Mouse (Mus musculus): ENCODE results near the gene Loxl3.

Loxl3 gene

GRCm38 (mm10) chr6:83054074-83054851 lies 20.3 kb downstream of the Loxl3 start, which contains the start of gene Aup1:
Gene Aup1 (plus strand): TSS chr6:83054521.
- peak; percentile 99 for DNase-seq

GRCm38 (mm10) chr6:83054871-83055431 lies 21.0 kb downstream of the Loxl3 start, which contains the start of gene Htra2:
Gene Htra2 (minus strand): TSS chr6:83055273.
- no peak for DNase-seq

DNA sequence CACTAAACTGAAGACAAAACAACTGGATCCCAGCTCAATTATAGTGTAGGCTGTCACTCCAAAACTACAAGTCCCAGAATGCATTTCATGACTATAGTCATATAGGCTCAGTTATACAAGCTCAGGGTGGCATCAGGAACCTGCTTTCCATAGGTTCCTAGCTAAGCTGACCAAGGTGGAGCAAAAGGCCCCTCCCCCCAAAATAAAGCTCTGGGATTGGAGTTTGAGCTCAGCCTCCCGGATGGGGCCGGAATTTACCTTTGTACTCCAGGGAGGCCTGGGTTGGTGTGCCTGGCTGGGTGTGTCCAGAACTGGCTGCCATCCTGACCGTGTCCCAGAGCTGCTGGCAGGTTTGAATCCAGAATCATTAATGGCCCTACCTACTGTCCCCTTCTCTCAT lies 23.8 kb downstream of the Loxl3 start, which contains the start of gene Dqx1:
Gene Dqx1 (plus strand): TSS at position 55 of the 400 bp plus-strand sequence.
- DNase-seq, result peak; percentile 52

GRCm38 (mm10) chr6:83058725-83059124 lies 24.8 kb downstream of the Loxl3 start:
- no peak for DNase-seq

DNA sequence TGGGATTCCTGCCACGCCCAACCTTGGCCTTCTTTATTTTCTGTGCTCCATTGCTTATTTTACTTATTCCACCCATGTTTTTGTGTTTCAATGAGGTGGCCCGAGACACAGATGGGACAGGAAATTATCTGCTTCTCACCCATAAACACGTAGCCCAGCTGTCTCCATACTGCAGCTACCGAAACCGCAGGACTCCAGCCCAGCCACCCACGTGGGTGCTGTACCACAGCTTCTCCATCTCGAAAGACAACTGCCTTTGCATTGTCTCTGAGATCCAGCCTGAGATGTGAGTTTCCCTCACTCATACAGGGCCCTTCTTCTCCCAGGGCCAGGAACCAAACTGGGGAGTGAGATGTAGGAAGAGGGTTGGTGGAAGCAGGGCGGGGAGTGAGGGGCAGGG lies 32.0 kb downstream of the Loxl3 start:
- DNase-seq, result no peak

DNA sequence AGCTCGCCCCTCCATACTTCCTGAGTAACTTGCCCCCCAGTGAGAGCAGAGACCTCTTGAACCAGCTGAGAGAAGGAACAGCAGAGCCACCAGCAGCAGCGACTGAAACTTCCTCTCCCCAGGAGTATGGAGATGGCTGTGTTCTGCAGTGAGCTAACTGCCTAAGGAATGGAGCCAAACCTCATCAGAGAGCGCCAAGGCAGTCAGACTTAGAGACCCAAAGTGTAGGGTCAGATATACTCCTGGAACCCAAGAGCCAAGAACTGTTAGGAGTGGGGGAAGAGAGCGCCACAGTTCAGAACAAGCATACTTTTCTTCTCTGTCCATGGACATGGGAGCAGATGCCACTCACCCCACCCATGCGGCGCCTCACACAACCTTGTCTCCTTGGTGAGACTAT lies 32.5 kb downstream of the Loxl3 start:
- DNase-seq, result no peak

DNA sequence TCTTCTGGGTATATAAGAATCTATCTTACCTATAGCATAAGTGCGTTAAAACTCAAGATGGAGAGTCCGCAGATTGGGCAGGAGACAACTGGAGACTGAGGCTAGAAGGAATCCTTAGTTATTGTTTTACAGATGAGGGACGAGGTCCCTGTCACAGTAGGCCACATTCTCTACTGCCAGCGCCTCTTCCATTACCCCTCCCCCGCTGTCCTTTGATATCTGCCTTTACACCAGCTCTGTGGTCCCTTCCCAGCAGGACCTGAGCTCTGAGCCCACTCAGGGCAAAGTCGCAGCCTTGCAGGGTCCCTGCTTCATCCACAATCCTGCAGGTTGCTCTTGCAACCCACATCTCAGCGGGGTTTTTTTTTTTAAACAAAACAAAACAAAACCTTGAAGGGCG lies 34.2 kb downstream of the Loxl3 start:
- no peak for DNase-seq

DNA sequence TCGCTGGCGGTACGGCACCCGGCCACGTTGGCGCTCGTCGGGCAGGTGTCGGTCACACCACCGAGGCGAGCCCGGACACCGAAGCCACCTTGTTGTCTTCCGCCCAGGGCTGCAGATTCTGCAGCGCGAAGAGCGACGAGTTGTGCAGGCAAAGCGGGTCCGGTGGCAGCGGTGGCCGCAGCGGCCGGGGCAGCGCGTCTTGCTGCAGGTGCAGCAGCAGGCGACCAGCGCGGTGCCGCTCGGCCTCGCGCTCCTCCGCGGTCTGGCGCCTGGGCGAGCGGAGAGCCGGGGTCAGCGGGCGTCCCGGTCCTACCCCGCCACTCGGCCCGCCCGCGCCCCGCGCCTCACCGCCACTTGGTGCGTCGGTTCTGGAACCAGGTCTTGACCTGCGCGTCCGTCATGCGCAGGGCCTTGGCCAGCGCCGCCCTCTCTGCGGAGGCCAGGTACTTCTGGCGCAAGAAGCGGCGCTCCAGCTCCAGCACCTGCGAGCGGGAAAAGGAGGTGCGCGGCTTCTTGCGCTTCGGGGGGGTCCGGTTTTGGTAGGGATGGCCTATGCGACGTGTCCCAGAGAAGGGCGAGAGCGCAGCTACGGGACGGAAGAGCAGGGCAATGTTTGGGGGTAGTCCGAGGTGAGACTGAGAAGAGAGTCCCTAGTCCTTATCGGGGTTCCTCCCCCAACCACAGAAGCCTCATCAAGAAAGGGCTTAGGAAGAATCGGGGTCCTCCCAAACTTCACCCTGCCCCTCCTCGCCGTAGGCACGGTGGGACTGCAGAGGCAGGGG lies 34.9 kb downstream of the Loxl3 start:
- DNase-seq, result no peak

DNA sequence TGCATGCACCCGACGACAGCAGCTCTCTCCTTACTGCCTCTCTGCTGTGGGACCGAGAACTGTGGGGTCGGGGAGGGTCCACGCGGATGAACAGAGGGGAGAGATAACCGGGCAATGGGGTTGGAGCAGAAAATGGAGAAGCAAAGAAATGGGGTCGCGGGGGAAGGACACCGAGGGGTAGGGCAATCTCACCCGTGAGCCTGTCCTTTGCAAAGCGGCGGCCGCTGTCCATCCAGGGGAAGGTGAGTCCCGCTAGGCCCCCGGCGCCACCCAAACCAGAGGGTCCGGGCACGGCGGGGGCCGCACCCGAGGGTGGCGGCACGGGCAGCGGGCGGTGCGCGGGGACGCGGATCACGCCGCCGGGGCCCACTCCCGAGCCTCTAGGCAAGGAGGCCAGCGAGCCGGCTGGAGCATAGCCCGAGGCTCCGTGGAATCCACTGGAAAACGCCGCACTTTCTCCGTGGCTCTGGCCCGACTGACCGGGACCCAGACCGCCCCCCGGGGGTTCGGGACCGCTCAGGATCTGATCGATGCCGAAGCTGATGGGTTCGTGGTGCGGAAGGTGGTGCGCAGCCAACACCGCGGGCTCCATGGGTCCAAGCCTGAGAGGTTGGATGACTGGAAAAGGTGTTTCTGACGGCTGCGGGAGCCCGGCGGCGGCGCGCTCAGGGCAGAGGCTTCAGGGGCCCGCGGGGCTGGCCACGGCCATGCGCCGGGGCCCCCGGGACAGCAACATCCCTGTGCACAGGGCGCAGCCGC lies 35.7 kb downstream of the Loxl3 start:
- no peak for DNase-seq

- DNase-seq, result no peak
These were observed 36.1 kb downstream of the Loxl3 start, which contains the start of gene Tlx2 for GRCm38 (mm10) chr6:83070247-83070310. Gene Tlx2 (minus strand): TSS chr6:83070293.

DNA sequence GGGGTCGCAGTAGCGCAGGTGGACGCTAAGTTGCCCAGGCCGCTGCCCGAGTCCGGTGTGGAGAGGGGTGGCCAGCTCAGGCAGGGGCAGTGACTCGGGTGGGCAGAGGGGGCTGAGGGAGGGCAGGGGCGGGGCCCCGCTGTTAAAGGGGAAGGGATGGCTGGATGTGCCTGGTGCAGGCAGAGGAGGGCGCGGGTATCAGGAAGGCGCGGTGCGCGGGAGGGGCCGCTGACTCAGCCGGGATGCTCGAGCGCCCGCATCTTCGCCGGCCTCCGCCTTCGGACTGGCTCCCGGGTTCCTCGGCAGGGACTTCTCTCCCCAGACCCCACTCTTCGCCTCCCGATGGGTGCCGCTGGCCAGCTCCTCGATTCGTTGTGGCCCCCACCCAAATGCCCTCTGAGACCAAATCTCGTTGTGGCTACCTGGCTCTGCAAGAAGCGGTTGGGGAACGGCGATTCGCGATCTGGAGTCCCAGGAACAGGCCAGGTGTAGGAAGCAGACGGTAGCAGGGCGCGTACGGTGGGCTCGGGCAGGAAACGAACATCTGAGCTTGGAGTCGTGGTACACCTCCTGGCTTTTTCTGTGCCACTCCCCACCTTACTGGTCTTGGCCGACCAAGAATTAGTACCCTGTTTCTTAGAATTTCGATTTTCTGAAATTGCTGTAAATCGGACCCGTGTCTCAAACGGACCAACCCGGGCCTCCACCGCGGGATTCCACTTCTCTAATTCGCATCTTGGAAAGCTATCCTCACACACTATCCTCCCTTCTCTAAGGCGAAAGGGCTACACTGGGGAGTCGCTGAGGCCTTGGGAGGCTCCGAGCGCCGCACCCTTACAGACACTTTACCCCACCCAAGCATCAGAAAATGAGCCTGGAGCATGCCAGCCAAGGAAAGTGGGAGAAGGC lies 36.6 kb downstream of the Loxl3 start:
- DNase-seq, result no peak

DNA sequence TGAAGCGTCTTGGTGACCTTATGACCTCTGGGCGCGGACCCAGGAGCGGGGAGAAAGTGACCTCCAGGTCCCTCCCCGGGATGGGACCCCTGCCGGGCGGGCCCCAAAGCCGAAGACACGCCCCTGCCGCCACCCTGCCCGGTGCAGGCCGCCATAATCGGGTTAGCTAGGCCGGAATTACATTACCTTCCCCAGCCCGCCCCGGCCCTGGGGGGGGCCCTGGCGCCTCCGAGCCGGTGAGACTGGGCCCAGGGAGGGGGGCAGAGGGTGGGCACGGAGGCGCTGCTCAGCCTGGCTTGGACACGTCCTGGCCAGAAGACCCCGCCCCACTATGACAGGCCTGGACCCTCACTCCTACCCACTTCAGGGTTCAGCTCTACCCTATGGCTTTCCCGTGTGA lies 37.2 kb downstream of the Loxl3 start:
- DNase-seq, result no peak

GRCm38 (mm10) chr6:83074979-83075378 lies 41.0 kb downstream of the Loxl3 start:
- DNase-seq, result no peak

GRCm38 (mm10) chr6:83077630-83078323 lies 43.8 kb downstream of the Loxl3 start, which contains the start of gene Pcgf1:
Gene Pcgf1 (plus strand): TSS chr6:83077869.
- DNase-seq, result peak; percentile 67

DNA sequence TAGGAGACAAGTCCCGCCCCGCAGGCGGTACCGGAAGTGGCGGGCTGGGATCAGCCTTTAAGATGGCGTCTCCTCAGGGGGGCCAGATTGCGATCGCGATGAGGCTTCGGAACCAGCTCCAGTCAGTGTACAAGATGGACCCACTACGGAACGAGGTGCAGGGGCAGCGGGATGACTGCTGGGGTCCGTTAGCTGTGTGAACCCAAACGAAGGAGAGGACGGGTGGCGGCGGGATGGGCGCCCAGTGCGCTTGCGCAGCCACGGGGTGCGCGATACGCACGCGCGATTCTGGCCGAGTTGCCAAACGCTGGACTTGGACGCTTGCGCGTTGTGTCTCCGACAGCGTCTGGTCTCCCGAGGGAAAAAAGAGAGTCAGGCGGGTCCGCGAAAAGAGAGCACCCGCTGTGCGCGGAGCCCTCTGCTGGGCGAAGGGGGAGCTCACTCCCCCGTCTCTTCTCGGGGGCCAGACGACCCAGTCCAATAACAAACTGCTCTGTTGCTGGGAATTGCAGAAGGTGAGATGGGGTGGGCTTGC lies 44.4 kb downstream of the Loxl3 start:
- DNase-seq, result peak; percentile 98

- DNase-seq, result no peak
These were observed 46.2 kb downstream of the Loxl3 start for GRCm38 (mm10) chr6:83080210-83080609.

GRCm38 (mm10) chr6:83083497-83083896 lies 49.5 kb downstream of the Loxl3 start:
- no peak for DNase-seq

- DNase-seq, result no peak
These were observed 50.5 kb downstream of the Loxl3 start for GRCm38 (mm10) chr6:83084477-83084876.

- DNase-seq, result no peak
These were observed 52.4 kb downstream of the Loxl3 start, which contains the start of gene Lbx2 for GRCm38 (mm10) chr6:83086121-83087035. Gene Lbx2 (plus strand): TSS chr6:83086367.
